Mouse (Mus musculus): ENCODE measurements around the gene Gm11758.
"Not testable (repeated sequence)": the region's sequence is repeated elsewhere in the genome, so short reads cannot be mapped to it uniquely, and the experiment has no call there.

The Gm11758 gene

GRCm38 (mm10) chr4:73876166-73876565 lies at the start of gene Gm11758:
Gene Gm11758 (minus strand): TSS chr4:73876266.
- not testable (repeated sequence) for DNase-seq (ENCODE audit: extremely low read depth, low read depth)

GRCm38 (mm10) chr4:73920660-73921059 lies 44.6 kb upstream of the Gm11758 start, which contains the start of gene Gm11756:
Gene Gm11756 (minus strand): TSS chr4:73920760.
- not testable (repeated sequence) for DNase-seq (ENCODE audit: extremely low read depth, low read depth)

- not testable (repeated sequence) for DNase-seq (ENCODE audit: extremely low read depth, low read depth)
Observed at GRCm38 (mm10) chr4:73905853-73906252, 29.8 kb upstream of the Gm11758 start, which contains the start of gene Gm13871. Gene Gm13871 (minus strand): TSS chr4:73905953.

GRCm38 (mm10) chr4:73891012-73891411 lies 14.9 kb upstream of the Gm11758 start, which contains the start of gene Gm11757:
Gene Gm11757 (minus strand): TSS chr4:73891112.
- not testable (repeated sequence) for DNase-seq (ENCODE audit: extremely low read depth, low read depth)

- DNase-seq (ENCODE audit: extremely low read depth, low read depth) = no peak
Observed at GRCm38 (mm10) chr4:73826587-73826986, 49.5 kb downstream of the Gm11758 start.

Data from MEL-GATA-1-ER (cell line).